In the genomic region with DNA sequence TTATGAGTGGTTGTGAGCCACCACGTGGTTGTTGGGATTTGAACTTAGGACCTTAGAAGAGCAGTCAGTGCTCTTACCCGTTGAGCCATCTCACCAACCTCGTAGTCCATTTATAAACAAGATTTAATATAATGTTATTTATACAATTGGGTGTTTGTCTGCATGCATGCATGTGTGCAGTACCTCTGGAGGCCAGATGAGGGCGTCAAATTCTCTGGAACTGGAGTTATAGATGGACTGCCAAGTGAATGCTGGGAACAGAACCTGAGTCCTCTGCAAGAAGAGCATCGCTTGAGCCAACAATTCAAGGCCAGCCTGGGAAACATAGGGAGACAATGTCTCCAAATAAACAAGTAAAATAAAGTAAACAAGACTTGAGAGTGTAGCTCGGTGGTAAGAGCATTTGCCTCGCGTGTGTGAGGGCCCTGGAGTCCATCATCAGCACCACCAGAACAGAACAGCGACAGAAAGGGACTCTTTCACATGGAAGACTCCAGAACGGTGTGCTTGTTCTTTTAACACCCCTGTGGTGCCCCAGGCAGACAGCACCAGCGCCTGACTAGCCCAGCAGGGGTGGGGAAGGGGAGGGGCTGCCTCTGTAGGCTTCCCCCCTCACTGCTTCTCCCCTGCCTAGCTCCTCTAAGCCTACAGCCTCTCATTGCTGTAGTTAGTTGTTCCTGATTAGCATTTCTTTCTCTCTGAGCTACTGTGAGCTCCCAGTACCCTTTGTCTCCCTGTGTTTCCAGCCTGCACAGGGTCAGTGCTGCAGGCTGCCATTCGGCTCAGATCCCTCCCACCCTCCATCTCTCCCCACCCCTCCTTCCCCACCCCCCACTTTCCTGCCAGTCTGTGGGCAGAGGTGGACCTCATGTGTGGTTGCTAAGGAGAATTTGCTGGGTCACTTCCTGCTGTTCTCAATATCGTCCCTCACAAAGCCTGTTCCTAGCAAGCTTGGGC, we compare ENCODE assay signal across 8 mouse cellular contexts. TPM values are rescaled to one million over a fixed set of nuclear protein-coding genes. Genes with fewer than 3 reads are reported as not detected.
DNase-seq lines count a peak whose midpoint lies in the region; ATAC-seq and TF ChIP-seq lines count a peak whose summit lies in the region.

No protein-coding gene starts in this region.

- ATAC-seq in limb, embryonic 11.5 days (ENCODE audit: insufficient number of reproducible peaks, low FRiP score, low TSS enrichment, low read depth) = peak; percentile 81
- peak; percentile 90 for ATAC-seq in neural tube, embryonic 11.5 days (ENCODE audit: insufficient read depth, low FRiP score, low TSS enrichment)

- TF ChIP-seq CTCF in thymus, adult 2 months (IDR thresholded peaks at IDR 0.05; ENCODE audit: borderline replicate concordance, control insufficient read depth, extremely low read depth, insufficient read depth, low read length, poor library complexity) = no peak

- H3K4me1 ChIP-seq in thymus, adult 2 months (replicated peaks; ENCODE audit: control insufficient read depth, insufficient read depth, low read length) = peaks cover 32% of the 10 kb centered on the region
- H3K4me1 ChIP-seq in limb, embryonic 11.5 days (ENCODE audit: control insufficient read depth, insufficient read depth, low read length) = no peaks in the 10 kb centered on the region
- 0 out of 2 replicates have a peak, but pooled peaks cover 5% of the 10 kb centered on the region for H3K4me1 ChIP-seq in neural tube, embryonic 11.5 days (ENCODE audit: control insufficient read depth, insufficient read depth, low read length)

- H3K36me3 ChIP-seq in thymus, adult 2 months (ENCODE audit: control insufficient read depth, insufficient read depth, low read length) = no peaks in the 10 kb centered on the region
- H3K36me3 ChIP-seq in limb, embryonic 11.5 days (ENCODE audit: control insufficient read depth, insufficient read depth, low read length) = no peaks in the 10 kb centered on the region
- H3K36me3 ChIP-seq in neural tube, embryonic 11.5 days (ENCODE audit: control insufficient read depth, insufficient read depth, low read length) = no peaks in the 10 kb centered on the region

- H3K9me3 ChIP-seq in limb, embryonic 11.5 days (ENCODE audit: control insufficient read depth, low read length) = no peaks in the 10 kb centered on the region
- no peaks in the 10 kb centered on the region for H3K9me3 ChIP-seq in neural tube, embryonic 11.5 days (ENCODE audit: control insufficient read depth, low read length)

- no peaks in the 10 kb centered on the region for H3K27me3 ChIP-seq in thymus, adult 2 months (ENCODE audit: control insufficient read depth, insufficient read depth, low read length)
- H3K27me3 ChIP-seq in limb, embryonic 11.5 days (ENCODE audit: control insufficient read depth, insufficient read depth, low read length) = no peaks in the 10 kb centered on the region
- no peaks in the 10 kb centered on the region for H3K27me3 ChIP-seq in neural tube, embryonic 11.5 days (ENCODE audit: control insufficient read depth, insufficient read depth, low read length)

- H3K4me3 ChIP-seq in thymus, adult 2 months (ENCODE audit: control insufficient read depth, insufficient read depth, low read length) = no peak overlapping the region
- no peak overlapping the region for H3K4me3 ChIP-seq in limb, embryonic 11.5 days (ENCODE audit: low read depth, low read length)
- H3K4me3 ChIP-seq in neural tube, embryonic 11.5 days (ENCODE audit: low read depth, low read length) = no peak overlapping the region

- H3K27ac ChIP-seq in thymus, adult 2 months (ENCODE audit: control insufficient read depth, insufficient read depth, low read length) = peak overlapping the region; percentile 47; the same call in 1 of the 2 replicates
- peak overlapping the region; percentile 65; the same call in 1 of the 2 replicates for H3K27ac ChIP-seq in limb, embryonic 11.5 days (replicated peaks; ENCODE audit: low read depth, low read length)
- H3K27ac ChIP-seq in neural tube, embryonic 11.5 days (ENCODE audit: low read depth, low read length) = peak overlapping the region; percentile 67

- no peak for TF ChIP-seq POLR2A in thymus, adult 2 months (IDR thresholded peaks at IDR 0.05; ENCODE audit: control insufficient read depth, extremely low read depth, insufficient read depth, low read length, poor library complexity)

- H3K9ac ChIP-seq in limb, embryonic 11.5 days (ENCODE audit: low read length) = no peak overlapping the region
- H3K9ac ChIP-seq in neural tube, embryonic 11.5 days (ENCODE audit: low read length) = peak overlapping the region; percentile 37; the same call in 1 of the 2 replicates

- WGBS in thymus, adult 2 months = 31% methylated on average over 13 of the region's 13 CpGs
- WGBS in limb, embryonic 11.5 days = 24% methylated on average over 13 of the region's 13 CpGs
- 24% methylated on average over 13 of the region's 13 CpGs for WGBS in neural tube, embryonic 11.5 days

- 0 out of 2 replicates have a peak overlapping the region, but pooled peaks have one; percentile 17 for H3K4me2 ChIP-seq in limb, embryonic 11.5 days (ENCODE audit: low read depth, severe bottlenecking)
- H3K4me2 ChIP-seq in neural tube, embryonic 11.5 days (ENCODE audit: low read depth) = peak overlapping the region; percentile 19; the same call in 1 of the 2 replicates

- DNase-seq in thymus, adult 2 months = no peak
- no peak for DNase-seq in thymus, postnatal 25 days
- peak; percentile 36 for DNase-seq in c-Kit-positive CD71-negative TER-119-negative erythroid progenitor cells, embryonic 14.5 days (ENCODE audit: low read depth)
- peak; percentile 20 to 36 for DNase-seq in frontal cortex, postnatal 14 days (ENCODE audit: low spot score in 2 of 2)
- peak; percentile 63 for DNase-seq in limb, embryonic 11.5 days (ENCODE audit: low spot score)
- peak; percentile 75 for DNase-seq in neural tube, embryonic 11.5 days (ENCODE audit: low spot score)
- no peak for DNase-seq in spleen, postnatal 14 days (ENCODE audit: low spot score in 2 of 2)
- DNase-seq in c-Kit-positive CD71-positive TER-119-positive erythroid progenitor cells, embryonic 14.5 days (ENCODE audit: low spot score) = no peak

RNA-seq across cellular contexts. Expression of a gene that starts 8.3 kb away (rescaled TPM):
- 25.2 and 30.3 TPM in 2 replicates for polyA plus RNA-seq in thymus, adult 2 months (2012; rRNA removed)
- 0.03 TPM in 1 of 2 replicates, not detected in the other for polyA plus RNA-seq in limb, embryonic 11.5 days (2014; fragmentation: Nextera tagmentation; extraction: Ambion mirVana)
- polyA plus RNA-seq in neural tube, embryonic 11.5 days (2014; fragmentation: Nextera tagmentation; extraction: Ambion mirVana) = 0.12 and 0.16 TPM in 2 replicates

Comparison
In these comparisons a context has a peak if more than half of its experiments do, and no peak if none do; other contexts are left out.
1. DNase-seq: peak in c-Kit-positive CD71-negative TER-119-negative erythroid progenitor cells, embryonic 14.5 days (single experiment), frontal cortex, postnatal 14 days (2 of 2), limb, embryonic 11.5 days (single experiment) and neural tube, embryonic 11.5 days (single experiment); none in thymus, adult 2 months (single experiment), thymus, postnatal 25 days (single experiment), spleen, postnatal 14 days (0 of 2) and c-Kit-positive CD71-positive TER-119-positive erythroid progenitor cells, embryonic 14.5 days (single experiment).
2. RNA of a gene that starts 8.3 kb away (polyA plus RNA-seq): 25.2 to 30.3 TPM in thymus, adult 2 months; 0.12 to 0.16 TPM in neural tube, embryonic 11.5 days and 0.03 TPM in limb, embryonic 11.5 days; every median in the first group is over 10 times any median in the second.
3. Peak in every context shown above with its lines, with median percentiles within 50 percentile points of each other: H3K27ac ChIP-seq.